Mouse (Mus musculus) hindbrain, postnatal 0 days (tissue): ENCODE data around the gene Kynu. TPM values are rescaled to one million over a fixed set of nuclear protein-coding genes. Genes with fewer than 3 reads are reported as not detected.

Experiments used
- ATAC-seq: fragments of 200-750 bp; cut with Nextera tagmentation; 2 replicates; pipeline ENCODE4 v1.8.0; 2017; ENCODE audit warnings: mild to moderate bottlenecking, moderate TSS enrichment, moderate library complexity
- DNase-seq: peaks from one replicate; pipeline ENCODE4 v3.0.0-alpha.2; 2015; ENCODE audit warnings: low spot score
- H3K27ac ChIP-seq: fragments of 300-500 bp; sonication (generic); 2 replicates; pipeline ENCODE4 v1.5.1; 2014; ENCODE audit warnings: mild to moderate bottlenecking
- H3K27me3 ChIP-seq: fragments of 300-500 bp; sonication (generic); 2 replicates; pipeline ENCODE4 v1.6.1; 2014; ENCODE audit warnings: low read length, mixed read lengths; ENCODE audit not compliant: insufficient read depth
- H3K36me3 ChIP-seq: fragments of 300-500 bp; sonication (generic); 2 replicates; pipeline ENCODE4 v1.6.1; 2014; ENCODE audit warnings: low read length, mixed read lengths; ENCODE audit not compliant: insufficient read depth
- H3K4me1 ChIP-seq: fragments of 300-500 bp; sonication (generic); 2 replicates; pipeline ENCODE4 v1.6.1; 2014; ENCODE audit warnings: antibody characterized with exemption, low read length, mixed read lengths; ENCODE audit not compliant: insufficient read depth
- H3K4me2 ChIP-seq: fragments of 300-500 bp; sonication (generic); 2 replicates; pipeline ENCODE4 v1.6.1; 2014; ENCODE audit warnings: low read depth, mild to moderate bottlenecking, low read length, moderate library complexity, mixed read lengths
- H3K4me3 ChIP-seq: fragments of 300-500 bp; sonication (generic); 2 replicates; pipeline ENCODE4 v1.5.1; 2014; ENCODE audit warnings: low read length
- H3K9ac ChIP-seq: fragments of 300-500 bp; sonication (generic); replicated peaks from 2 replicates; pipeline ENCODE4 v1.6.1; 2014; ENCODE audit warnings: mild to moderate bottlenecking, low read length, moderate library complexity, mixed read lengths
- H3K9me3 ChIP-seq: fragments of 300-500 bp; sonication (generic); 2 replicates; pipeline ENCODE4 v1.6.1; 2016; ENCODE audit warnings: low read length, mixed read lengths
- CTCF ChIP-seq: IDR thresholded peaks from 2 replicates; pipeline ENCODE4 v1.5.1; 2016; ENCODE audit warnings: antibody characterized with exemption, control low read depth, low read depth
- WGBS: fragments of 180-500 bp; shearing (Covaris S2); extraction: QIAGEN DNeasy Blood & Tissue Kit; methylation state at CpG from one replicate; pipeline ENCODE4 v1.1.7; 2014; 5-methylcytosine and 5-hydroxymethylcytosine counted together
- polyA plus RNA-seq: library from polyadenylated mRNA; unstranded; fragments of >200 nt; fragmentation: Nextera tagmentation; extraction: Ambion mirVana; gene quantifications from 2 replicates; pipeline ENCODE4 v1.2.1, GENCODE M21; 2015
- total RNA-seq: library from RNA; depleted of rRNA; stranded (reverse); fragments of >200 nt; gene quantifications from 2 replicates; pipeline ENCODE4 v1.2.3, GENCODE M21; 2014; rRNA removed

Gene Kynu
- total and polyA plus RNA-seq, 2 experiments from 2014 or later = 0.16 TPM; not detected in 1

GRCm38 (mm10) chr2:43727693-43728092, 172.6 kb downstream of the Kynu start:
- Histone ChIP-seq H3K36me3 (no peaks in the 10 kb centered on the region), H3K9ac (no peak overlapping the region), H3K27ac (no peak overlapping the region), H3K27me3 (no peaks in the 10 kb centered on the region), H3K9me3 (no peaks in the 10 kb centered on the region), H3K4me1 (peaks cover 4% of the 10 kb centered on the region; the same call in 1 of the 2 replicates), H3K4me2 (no peak overlapping the region), H3K4me3 (no peak overlapping the region)
- 86% methylated on average over 8 of the region's 8 CpGs for WGBS
- ATAC-seq (no peak), DNase-seq (no peak)
- no peak for TF ChIP-seq CTCF

DNA sequence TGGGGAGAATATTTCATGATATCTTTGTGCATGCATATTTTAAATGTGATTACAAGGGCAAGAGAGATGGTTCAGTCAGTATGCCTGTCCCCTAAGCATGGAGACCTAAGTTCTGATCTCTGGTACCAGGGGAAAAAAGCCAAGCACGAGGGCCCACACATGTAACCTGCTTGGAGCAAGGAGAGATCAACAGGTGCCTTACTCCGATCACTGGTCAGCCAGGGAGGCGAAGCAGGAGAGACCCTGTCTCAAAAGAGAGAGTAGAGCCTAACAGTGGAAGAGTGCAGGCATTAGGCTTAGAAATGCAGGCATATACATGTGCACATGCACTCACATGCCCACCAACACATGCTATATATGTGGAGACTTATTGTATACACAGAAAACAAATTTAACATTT, 173.7 kb downstream of the Kynu start:
- Histone ChIP-seq H3K9me3 (no peaks in the 10 kb centered on the region), H3K4me1 (no peaks in the 10 kb centered on the region), H3K9ac (no peak overlapping the region), H3K27me3 (no peaks in the 10 kb centered on the region), H3K27ac (no peak overlapping the region), H3K36me3 (no peaks in the 10 kb centered on the region), H3K4me2 (no peak overlapping the region), H3K4me3 (no peak overlapping the region)
- no peak for ATAC-seq
- DNase-seq = no peak
- WGBS = 93% methylated on average over 3 of the region's 3 CpGs
- no peak for TF ChIP-seq CTCF

Other genes starting within 250 kb of the Kynu start
- 2.0 and 2.7 TPM in 2 replicates for gene Arhgap15, start 193.5 kb downstream of the Kynu start, total RNA-seq
- gene Arhgap15, start 193.5 kb downstream of the Kynu start, polyA plus RNA-seq = 4.0 and 4.3 TPM in 2 replicates